Comparison of ENCODE assay signal across 19 mouse cellular contexts in the genomic region with DNA sequence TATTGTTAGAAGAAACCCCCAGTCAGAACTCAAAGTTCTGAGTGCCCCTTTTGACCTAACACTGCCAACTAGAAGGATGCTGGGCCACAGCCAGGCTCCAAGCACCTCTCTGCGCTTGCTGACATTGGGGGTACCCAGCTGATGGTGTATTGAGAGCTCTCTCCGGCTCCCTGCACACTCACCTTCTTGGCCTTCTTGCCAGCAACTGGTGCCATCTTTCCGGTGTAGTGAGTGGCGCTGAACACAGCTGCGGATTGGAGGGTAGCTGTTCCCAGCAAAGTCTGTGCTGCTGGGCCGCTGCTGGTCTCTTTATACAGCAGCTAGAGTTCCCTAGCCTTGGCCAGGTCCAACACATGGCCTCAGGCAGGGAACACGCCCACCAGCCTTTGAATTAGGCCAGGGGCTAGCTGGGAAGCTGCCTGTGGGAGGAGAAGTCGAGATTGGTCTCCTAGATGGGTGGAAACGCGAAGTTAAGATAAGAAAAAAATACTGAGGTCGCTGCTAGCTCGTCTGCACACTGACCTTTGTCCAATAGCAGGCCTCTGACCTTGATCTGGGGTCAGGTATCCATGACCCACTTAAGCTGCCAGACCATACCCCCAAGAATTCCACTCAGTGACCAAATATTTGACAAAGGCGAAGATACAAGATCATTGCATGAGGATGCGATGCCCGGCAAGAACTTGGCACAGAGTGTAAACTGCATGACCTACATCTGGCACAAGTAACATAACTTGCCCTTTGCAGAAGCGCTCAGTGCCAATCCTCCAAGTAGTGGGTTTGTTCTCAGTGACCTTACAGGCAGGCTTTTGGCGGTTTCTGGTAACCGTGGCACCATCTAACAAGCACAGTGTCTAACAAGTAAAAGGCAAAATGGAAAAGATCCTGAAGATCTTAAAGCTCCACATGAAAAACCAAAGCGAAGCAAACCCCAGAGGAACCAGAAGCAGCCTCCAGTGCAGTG. TPM values are rescaled to one million over a fixed set of nuclear protein-coding genes. Genes with fewer than 3 reads are reported as not detected.
A peak's percentile ranks its signal among the peaks of the same experiment; 100 is the strongest.
DNase-seq lines count a peak whose midpoint lies in the region; ATAC-seq lines count a peak whose summit lies in the region.
"Had no signal": no experiment of that assay in that cellular context is flagged by ENCODE, and none has a peak within 500 bp of the region (broad histone marks: within the 10 kb centered on the region; RNA-seq: fewer than 3 reads in every experiment).

TSS of gene Bhmt (minus strand) at position 680 of the 964 bp plus-strand sequence.

- DNase-seq in cerebellum, postnatal 25 days: peak; percentile 13 to 15
- DNase-seq in cerebellum, adult 8-10 months: no peak
- DNase-seq in kidney, adult 8-10 months: peak; percentile 38 to 57
- DNase-seq in kidney, postnatal 4 days: no peak
- DNase-seq in kidney, postnatal 36 days: peak; percentile 40 to 58
- DNase-seq: forebrain, postnatal 0 days; heart, postnatal 36 days; lung, postnatal 14 days; right cerebral cortex, adult 18-20 months had no signal

- peak within 1 kb of the TSS; percentile 47 for H3K4me3 ChIP-seq in liver, embryonic 16.5 days (ENCODE audit: low read depth, low read length)
- no peak within 1 kb of the TSS for H3K4me3 ChIP-seq in midbrain, embryonic 15.5 days
- H3K4me3 ChIP-seq: hindbrain, embryonic 15.5 days had no signal

- peak; percentile 82 for ATAC-seq in liver, embryonic 16.5 days (ENCODE audit: low read depth)
- no peak for ATAC-seq in erythroid progenitor cell, adult 5-6 weeks (replicated peaks; ENCODE audit: low FRiP score, poor library complexity, severe bottlenecking)
- no peak for ATAC-seq in midbrain, embryonic 15.5 days (replicated peaks)
- ATAC-seq: forebrain, postnatal 0 days had no signal

- no peaks in the 10 kb centered on the region for H3K36me3 ChIP-seq in liver, embryonic 16.5 days (ENCODE audit: control insufficient read depth, insufficient read depth)
- no peaks in the 10 kb centered on the region for H3K36me3 ChIP-seq in midbrain, embryonic 15.5 days (replicated peaks)
- H3K36me3 ChIP-seq: hindbrain, embryonic 15.5 days had no signal

- no peaks in the 10 kb centered on the region for H3K4me1 ChIP-seq in liver, embryonic 16.5 days (ENCODE audit: control insufficient read depth, low read depth, low read length)
- H3K4me1 ChIP-seq in midbrain, embryonic 15.5 days: no peaks in the 10 kb centered on the region
- H3K4me1 ChIP-seq: hindbrain, embryonic 15.5 days had no signal

- no peaks in the 10 kb centered on the region for H3K27me3 ChIP-seq in liver, embryonic 16.5 days (ENCODE audit: control insufficient read depth, insufficient read depth, low read depth, low read length)
- no peaks in the 10 kb centered on the region for H3K27me3 ChIP-seq in midbrain, embryonic 15.5 days (replicated peaks)
- H3K27me3 ChIP-seq: hindbrain, embryonic 15.5 days had no signal

- H3K27ac ChIP-seq in liver, embryonic 16.5 days (ENCODE audit: low read length): peak within 1 kb of the TSS; percentile 67
- no peak within 1 kb of the TSS for H3K27ac ChIP-seq in midbrain, embryonic 15.5 days
- H3K27ac ChIP-seq: hindbrain, embryonic 15.5 days; kidney, postnatal 0 days had no signal

- WGBS in liver, embryonic 16.5 days (ENCODE audit: insufficient replicate concordance): 55% methylated on average over 19 of the region's 19 CpGs
- 75% methylated on average over 19 of the region's 19 CpGs for WGBS in midbrain, embryonic 15.5 days

- H3K9ac ChIP-seq in liver, embryonic 16.5 days (ENCODE audit: low read depth, low read length): peak within 1 kb of the TSS; percentile 43; the same call in 1 of the 2 replicates
- no peak within 1 kb of the TSS for H3K9ac ChIP-seq in midbrain, embryonic 15.5 days
- H3K9ac ChIP-seq: forebrain, postnatal 0 days; hindbrain, embryonic 15.5 days had no signal

- peak within 1 kb of the TSS; percentile 26 for H3K4me2 ChIP-seq in liver, embryonic 16.5 days (ENCODE audit: low read depth, low read length)
- no peak within 1 kb of the TSS for H3K4me2 ChIP-seq in midbrain, embryonic 15.5 days
- H3K4me2 ChIP-seq: hindbrain, embryonic 15.5 days had no signal

- H3K9me3 ChIP-seq in liver, embryonic 16.5 days (replicated peaks; ENCODE audit: control insufficient read depth, low read length): no peaks in the 10 kb centered on the region
- no peaks in the 10 kb centered on the region for H3K9me3 ChIP-seq in midbrain, embryonic 15.5 days
- H3K9me3 ChIP-seq: hindbrain, embryonic 15.5 days had no signal

RNA-seq across cellular contexts. Expression of gene Bhmt, which starts in this region (rescaled TPM):
- polyA plus RNA-seq in liver, embryonic 16.5 days (2015; fragmentation: Nextera tagmentation; extraction: Ambion mirVana): 188 and 196 TPM in 2 replicates
- total RNA-seq in erythroid progenitor cell, adult 5-6 weeks (2015; ENCODE audit: low replicate concordance): not detected in 2 replicates
- not detected in 2 replicates for total RNA-seq in erythroid progenitor cell, adult 5-6 weeks (2017; ENCODE audit: low replicate concordance)
- 0.08 and 0.28 TPM in 2 replicates for polyA plus RNA-seq in midbrain, embryonic 15.5 days (2015; fragmentation: Nextera tagmentation; extraction: Ambion mirVana)
- total RNA-seq: common myeloid progenitor, adult 5-6 weeks; forebrain, postnatal 0 days; heart, adult 8-10 months; heart, postnatal 36 days; layer of hippocampus, postnatal 10 days had no signal
- polyA plus RNA-seq: embryonic facial prominence, embryonic 11.5 days; neural tube, embryonic 11.5 days had no signal

Comparison
In these comparisons a context has a peak if more than half of its experiments do, and no peak if none do; other contexts are left out.
1. RNA of gene Bhmt (polyA plus RNA-seq): 188 to 196 TPM in liver, embryonic 16.5 days; 0.08 to 0.28 TPM in midbrain, embryonic 15.5 days; every median in the first group is over 100 times any median in the second.
2. DNase-seq: peak in cerebellum, postnatal 25 days (2 of 2), kidney, adult 8-10 months (2 of 2) and kidney, postnatal 36 days (2 of 2); none in cerebellum, adult 8-10 months (single experiment) and kidney, postnatal 4 days (0 of 2).